Mouse (Mus musculus) forelimb bud, embryonic 11.5 days (tissue): ENCODE results near the gene Mif.
A peak's percentile ranks its signal among the peaks of the same experiment; 100 is the strongest.

Experiments used
- DNase-seq: peaks from one replicate; pipeline ENCODE4 v3.0.0-alpha.2; 2012; ENCODE audit warnings: low read depth, low spot score

The Mif gene

DNA sequence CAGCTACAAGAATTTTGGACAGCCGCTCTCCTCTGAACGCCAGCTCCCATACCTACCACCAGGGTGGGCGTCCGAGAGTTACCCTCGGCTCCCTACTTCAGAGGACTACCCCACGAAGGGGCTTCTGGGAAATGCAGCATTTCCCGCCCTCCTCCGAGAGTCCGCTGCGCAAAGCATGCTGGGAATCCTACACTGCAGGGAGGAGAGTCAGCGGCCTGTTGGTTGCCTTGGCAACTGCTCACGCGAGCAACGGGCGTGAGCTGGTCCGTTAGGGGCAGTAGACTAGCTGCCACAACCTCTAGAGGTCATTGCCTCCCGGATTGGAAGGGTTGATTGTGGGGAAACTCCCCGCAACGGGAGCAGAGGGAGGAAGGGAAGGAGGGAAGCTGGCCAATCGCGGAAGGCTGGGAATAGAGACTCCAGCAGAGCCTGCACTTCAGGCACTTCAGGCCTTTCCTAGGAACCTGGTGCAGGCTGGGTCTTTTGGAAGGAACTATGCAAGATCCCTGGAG lies 22.7 kb downstream of the Mif start, which contains the start of gene Gstt2:
Gene Gstt2, minus strand, starts transcription at position 177 of the 512 bp plus-strand sequence.
- DNase-seq: peak; percentile 98

DNA sequence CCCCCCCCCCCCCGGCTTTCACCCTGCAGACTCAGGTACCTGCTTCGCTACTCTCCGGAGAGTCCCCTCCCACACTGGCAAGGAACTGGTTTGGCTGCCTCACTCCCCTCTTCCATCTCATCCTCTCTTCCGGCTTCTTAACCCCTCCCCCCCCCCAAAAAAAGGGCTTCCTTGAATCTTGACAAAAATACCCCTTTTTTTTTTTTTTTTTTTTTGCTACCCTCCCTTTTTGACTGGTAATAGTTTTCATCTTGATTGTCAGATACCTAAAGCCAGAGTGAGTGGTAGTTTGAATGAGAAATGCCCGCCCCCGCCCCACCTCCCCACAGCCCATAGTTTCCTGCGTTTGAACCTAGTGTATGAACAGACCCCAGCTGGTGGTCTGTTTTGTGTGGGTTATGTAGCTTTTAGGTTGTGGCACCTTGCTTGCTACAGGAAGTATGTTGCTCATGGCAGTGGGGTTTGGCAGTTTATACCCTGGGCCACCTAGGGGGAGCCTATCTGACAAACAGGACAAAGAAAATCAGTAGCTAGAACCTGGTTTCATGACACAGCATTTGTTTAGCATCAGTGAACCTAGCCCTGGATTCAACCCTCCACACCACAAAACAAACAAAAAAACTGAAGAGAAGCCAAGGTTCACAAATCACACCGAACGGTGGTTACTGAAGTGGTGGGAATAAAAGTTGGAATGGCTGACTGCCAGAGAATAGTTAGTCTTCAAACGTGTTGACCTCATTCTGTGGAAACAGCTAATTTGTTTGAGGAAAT lies 24.1 kb downstream of the Mif start:
- no peak for DNase-seq

DNA sequence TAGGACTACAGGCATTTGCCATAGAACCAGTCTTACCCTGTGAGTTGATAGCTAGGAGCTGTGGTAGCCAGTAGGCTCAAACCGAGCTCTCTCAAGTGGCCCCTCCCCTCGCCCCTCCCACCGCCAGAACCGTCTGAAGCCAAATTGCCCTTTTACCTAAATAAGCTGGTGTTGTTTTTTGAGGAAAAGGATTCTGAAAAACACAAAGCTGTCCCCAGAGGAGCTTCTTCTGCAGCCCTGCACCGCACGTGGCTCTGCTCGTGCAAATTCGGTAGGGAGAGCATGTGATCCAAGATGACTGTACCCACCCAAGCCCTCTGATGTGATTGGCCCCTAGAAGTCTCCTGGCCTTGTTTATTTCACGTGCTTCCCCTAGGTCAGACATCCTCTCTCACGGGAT lies 24.7 kb downstream of the Mif start:
- peak; percentile 43 for DNase-seq

DNA sequence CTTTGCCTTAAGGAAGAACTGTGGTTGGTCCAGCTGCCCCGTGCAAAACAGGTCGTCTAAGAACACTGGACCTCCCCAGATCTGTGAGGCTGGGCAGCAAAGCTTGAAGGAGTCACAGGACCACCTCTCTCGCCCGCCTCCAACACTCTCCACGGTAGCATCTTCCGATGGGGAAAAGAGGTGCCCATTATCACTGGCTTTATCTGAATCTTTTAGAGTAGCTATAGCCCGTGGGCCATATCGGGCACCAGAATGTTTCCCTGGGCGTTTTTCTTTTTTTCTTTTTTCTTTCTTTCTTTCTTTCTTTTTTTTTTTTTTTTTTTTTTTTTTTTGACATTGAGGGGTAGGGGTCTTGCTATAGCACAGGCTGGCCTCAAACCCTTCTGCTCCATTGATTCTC lies 25.3 kb downstream of the Mif start:
- no peak for DNase-seq

DNA sequence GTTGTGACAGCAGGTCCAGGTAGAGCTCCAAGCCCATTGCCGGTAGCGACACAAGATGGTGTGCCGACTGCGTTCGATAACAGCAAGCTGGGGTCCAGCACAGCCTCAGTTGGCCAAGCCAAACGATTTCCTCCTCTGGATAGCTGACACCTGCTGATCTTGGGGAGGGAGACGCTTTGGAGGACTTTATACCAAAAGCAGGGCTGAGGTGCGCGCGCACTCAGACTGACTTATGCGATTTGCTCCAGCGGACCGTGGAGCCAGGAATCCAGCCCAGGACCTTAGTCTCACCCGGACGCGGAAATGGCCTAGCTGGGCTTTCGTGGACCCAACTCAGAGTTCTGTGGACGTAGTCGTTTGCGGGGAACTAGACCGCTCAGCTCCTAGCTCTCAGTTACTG lies 25.8 kb downstream of the Mif start:
- peak; percentile 63 for DNase-seq

DNA sequence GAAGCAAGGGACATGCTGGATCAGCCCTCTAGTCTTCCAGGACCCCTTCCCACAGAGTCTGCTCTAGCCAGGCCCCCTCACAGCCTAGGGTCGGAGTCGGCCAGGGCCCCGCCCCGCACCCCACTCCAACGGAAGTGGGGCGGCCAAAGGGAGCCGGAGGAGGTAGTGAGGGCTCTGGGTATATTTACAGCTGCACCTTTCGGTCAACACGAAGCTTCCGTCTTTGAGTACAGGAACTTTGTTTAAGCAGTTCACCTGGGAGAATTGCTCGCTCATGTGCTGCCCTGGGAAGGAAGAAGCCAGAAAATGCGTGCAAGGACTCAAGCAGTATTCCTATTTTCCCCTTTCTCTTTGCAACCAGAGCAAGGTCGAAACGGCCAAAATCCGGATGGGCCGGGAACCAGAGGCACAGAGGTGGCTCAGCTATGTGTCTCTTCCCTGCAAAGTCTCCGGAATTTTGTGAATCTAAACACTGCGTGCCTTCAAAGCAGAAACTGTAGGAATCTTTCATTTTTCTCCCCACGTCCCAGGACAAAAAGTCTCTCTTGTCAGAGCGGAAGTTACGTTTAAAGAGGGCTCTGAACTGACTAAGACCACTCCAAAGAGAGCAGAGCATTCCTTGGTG lies 26.5 kb downstream of the Mif start:
- DNase-seq: no peak

DNA sequence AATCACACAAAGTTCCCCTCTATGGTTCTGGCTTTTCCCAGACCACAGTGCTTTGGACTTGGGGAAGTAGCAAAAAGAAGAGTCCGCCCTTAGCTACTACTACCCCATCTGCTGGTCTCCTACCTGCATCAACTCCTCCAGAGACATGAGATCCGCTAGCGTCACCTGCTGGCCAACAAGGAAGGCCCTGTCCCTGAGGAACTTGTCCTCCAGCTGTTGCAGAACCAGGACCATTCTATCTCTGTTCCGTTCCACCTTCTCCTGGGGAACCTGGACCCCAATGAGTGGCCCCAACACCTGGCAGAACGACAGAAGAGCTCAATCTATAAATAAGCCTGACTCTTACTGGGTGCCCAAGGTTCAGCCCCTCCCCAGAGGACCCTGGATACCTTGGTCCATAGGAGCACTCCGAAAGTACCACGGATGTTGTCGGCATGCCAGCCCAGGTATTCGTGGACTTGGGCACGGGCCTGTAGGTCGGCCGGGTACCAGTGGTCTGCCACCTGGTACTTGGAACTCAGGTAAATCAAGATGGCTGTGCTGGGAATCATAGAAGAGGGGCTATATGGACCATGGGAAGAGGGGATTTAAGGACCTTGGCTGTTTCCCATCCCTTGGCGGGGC lies 27.7 kb downstream of the Mif start:
- DNase-seq: peak; percentile 25

DNA sequence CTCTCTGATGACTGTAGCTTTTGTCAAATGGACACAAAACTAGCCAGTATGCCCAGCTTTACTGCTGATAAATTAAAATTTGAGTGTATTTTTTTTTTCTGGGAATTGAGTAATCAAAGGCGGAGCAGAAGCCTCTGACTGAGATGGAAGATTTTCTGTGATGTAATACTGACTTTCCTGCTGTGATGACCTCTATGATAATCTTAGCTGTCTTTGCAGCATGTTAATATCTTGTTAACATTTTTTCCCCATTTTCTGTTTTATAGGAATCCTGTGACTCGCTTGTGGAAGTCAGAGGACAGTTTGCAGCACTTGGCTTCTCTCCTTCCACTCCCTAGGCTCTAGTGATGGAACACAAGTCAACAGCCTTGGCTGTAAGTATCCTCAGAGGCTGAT lies 29.8 kb downstream of the Mif start:
- DNase-seq: no peak

DNA sequence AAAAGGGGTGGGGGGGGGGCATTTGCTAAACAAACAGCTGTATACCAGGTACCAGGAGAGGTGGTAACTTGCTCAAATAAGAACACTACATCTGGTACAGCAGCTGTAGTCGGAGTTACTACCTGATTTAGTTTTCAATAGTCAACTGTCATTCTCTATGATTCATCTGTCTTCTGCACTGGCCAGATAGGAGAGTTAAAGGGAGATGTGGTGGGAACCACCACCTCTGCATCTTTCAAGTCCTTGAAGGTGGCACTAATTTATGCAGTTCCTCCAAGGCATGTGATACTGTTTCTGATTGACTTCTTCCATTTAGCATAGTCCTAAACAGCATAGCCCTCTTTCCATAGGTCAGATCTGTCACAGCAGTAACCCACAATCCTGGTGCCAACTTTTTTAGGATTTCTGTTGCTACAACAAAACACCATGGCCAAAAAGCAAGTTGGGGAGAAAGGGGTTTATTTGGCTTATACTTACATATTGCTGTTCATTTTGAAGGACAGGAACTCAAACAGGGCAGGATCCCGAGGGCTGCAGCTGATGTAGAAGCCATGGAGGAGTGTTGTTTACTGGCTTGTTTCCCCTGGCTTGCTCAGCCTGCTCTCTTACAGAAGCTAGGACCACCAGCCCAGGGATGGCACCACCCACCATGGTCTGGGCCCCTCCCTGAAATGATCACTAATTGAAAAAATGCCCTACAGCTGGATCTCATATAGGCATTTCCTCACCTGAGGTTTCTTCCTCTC lies 30.3 kb downstream of the Mif start:
- DNase-seq: no peak

DNA sequence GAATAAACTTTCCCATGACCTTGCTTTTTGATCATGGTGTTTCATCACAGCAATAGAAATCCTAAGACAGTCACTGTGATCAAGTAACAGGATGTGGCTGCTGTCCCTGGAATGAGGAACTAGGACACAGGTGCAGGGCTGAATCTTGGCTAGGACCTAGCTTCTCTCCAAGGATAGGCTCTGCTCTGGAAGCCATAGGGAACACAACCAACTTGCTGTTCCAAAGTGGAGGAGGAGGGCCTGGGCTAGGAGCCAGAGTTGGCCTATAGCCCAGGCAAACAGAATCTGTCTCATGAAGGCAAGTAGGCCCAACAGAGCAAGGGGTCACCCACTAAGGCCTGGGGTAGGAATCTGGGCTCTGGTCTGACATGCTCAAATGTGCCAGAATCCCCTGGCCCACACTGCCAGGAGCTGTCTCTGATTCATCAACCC lies 31.5 kb downstream of the Mif start:
- DNase-seq: no peak

DNA sequence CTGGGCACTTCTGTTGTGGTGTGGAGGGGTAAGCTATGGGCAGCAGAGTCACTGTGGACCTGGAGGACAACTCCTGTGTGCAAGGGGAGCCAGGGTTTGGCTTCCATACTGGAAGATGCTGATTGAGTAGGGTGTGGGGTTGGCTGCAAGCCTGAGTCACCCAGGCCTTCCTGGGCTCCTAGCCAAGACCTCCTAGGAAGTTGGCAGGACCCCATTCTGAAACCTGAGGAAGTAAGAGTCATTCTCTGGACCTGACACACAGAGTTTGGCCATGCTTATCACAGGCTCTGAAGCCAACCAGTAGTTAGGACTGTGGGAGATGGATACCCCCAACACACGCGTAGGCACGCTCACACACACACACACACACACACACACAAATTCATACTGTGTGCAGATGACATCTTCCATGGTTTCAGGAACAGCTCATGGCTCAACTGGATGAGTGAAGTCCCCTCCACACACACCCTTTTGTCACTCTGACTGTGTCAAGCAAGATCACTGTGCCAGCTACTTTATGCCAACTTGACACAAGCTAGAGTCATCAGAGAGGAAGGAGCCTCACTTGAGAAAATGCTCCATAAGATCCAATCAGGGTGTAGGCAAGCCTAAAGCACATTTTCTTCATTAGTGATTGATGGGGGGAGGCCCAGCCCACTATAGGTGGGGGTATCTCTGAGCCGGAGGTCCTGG lies 32.2 kb downstream of the Mif start:
- no peak for DNase-seq

DNA sequence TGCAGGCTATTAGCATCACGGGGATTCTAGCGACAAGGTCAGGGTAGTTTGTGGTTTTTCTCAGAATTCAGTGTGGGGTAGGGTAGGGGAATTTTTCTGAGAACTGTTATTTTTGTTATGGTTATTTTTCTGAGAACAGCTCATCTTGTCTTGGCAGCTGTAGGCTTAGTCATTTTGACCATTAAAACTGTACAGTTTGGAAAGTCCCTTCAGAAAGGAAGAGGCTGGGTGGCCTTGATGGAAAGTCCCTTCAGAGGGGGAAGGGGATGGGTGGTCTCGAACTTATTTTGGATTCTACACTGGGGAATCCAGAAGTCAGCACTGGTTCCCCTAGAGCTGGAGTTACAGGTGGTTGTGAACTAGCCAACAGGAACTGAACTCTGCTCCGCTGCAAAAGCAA lies 35.5 kb downstream of the Mif start:
- DNase-seq: no peak

DNA sequence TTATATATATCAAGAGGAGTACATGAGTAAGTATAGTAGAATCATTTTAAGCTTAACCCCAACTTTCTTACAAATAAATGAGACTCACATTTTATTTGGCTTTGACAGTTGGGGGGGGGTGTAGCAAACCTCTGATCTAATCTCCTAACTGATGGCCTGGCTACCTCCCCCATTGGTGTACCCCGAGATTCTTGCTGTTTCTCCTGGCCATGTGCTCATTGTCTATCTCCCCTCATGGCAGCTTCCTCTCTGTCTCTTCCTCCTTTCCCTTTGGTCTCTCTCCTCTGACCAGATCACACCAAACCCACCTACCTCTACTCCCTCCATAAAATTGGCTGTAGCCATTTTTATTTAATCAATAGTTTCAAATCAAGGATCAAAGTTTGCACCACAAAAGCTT lies 36.3 kb downstream of the Mif start:
- DNase-seq: no peak

DNA sequence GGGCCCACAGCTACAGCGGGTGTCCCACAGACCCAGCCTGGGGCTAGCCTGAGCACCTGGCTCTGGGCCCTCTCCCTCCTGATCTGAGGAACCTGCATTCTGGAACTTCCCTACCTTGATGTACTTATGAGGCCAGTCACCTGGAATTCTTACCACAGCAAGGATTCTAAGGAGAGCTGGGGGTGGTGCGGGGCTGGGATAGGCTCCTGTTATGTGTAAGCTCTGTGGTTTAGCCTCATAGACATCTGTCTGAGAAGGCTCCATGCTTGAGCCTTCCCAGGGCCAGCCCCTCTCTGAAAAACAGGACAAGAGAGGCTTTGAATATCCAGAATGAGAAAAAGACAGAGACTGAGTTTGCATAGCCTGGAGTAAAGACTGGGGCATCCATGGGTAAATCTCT lies 37.6 kb downstream of the Mif start, which contains the start of gene Gstt4:
Gene Gstt4, minus strand, starts transcription at position 101 of the 400 bp plus-strand sequence.
- no peak for DNase-seq

DNA sequence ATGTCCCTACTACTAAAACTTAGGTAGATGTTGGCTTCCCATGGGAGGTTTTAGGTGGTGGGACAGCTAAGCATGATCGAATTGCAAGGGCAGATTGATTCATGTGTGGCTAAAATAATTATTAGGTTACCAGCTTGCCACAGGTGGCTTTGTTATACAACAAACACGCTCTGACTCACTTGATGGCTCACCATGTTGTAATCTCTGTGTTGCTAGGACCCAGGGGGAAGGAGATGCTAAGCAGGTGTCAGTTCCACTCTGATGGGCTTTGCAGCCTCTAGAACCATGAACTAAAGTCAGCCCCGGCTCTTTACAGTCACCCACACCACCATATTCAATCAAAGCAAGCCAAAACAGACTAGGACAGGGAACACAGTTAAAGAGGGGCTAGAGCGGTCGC lies 40.2 kb downstream of the Mif start:
- no peak for DNase-seq

DNA sequence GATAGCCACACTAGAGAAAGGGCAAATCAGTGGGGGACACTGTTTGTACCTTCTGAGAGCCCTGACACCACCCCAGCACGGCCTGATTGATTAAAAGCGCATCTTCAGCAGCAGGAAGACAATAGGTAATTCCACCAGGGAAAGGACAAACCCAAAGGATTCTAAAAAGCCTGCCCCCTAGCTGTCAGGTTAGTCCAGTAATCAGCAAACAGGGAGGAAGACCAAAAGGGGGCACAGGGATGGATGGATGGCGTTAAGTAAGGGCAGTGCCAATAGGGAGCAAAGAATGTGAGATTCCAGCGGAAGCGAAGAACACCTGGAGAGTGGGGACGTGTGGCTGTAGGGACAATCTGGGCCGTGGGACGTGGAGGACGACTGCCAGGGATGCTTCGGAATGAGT lies 41.4 kb downstream of the Mif start:
- no peak for DNase-seq
